Mouse (Mus musculus) olfactory bulb, adult 2 months (tissue): ENCODE data around the gene Adora2a.

ENCODE experiments used
- CTCF ChIP-seq: fragments of 200-500 bp; IDR thresholded peaks from 2 replicates; pipeline ENCODE4 v1.5.1; 2012; ENCODE audit warnings: low read depth, mild to moderate bottlenecking, low read length, moderate library complexity; ENCODE audit not compliant: insufficient read depth
- POLR2A ChIP-seq: fragments of 200-500 bp; IDR thresholded peaks from 2 replicates; pipeline ENCODE4 v1.6.1; 2012; ENCODE audit warnings: mild to moderate bottlenecking, low read depth, low read length, moderate library complexity; ENCODE audit not compliant: insufficient read depth

DNA sequence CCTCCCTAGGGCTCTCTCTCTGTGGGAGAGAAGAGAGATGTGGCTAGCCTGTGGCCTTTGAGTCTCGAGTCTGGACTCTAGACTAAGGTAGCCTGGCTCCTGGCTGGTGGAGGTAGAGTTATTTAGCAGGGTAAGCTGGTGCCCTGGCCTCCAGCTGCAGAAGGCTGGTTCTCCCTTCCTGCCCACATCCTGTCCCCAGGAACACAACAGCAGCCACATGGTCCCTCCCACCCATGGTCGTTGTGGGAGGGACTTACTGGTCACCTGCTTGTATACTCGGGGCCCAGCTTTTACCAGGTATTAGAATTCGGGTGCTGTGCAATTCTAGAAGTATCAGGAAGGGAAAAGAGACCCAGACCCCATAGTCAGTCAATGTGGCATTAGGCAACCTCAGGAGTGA lies 3.6 kb downstream of the Adora2a start:
- TF ChIP-seq POLR2A (no peak), CTCF (no peak)
